Mouse (Mus musculus): ENCODE measurements around the gene Pbdc1. TPM values are rescaled to one million over a fixed set of nuclear protein-coding genes. Genes with fewer than 3 reads are reported as not detected.
"Not testable (repeated sequence)": the region's sequence is repeated elsewhere in the genome, so short reads cannot be mapped to it uniquely, and the experiment has no call there.

Gene Pbdc1
- polyA plus RNA-seq (2012; ENCODE audit: insufficient read depth, insufficient read length, missing spikeins): 11.9 and 16.7 TPM in 2 replicates

DNA sequence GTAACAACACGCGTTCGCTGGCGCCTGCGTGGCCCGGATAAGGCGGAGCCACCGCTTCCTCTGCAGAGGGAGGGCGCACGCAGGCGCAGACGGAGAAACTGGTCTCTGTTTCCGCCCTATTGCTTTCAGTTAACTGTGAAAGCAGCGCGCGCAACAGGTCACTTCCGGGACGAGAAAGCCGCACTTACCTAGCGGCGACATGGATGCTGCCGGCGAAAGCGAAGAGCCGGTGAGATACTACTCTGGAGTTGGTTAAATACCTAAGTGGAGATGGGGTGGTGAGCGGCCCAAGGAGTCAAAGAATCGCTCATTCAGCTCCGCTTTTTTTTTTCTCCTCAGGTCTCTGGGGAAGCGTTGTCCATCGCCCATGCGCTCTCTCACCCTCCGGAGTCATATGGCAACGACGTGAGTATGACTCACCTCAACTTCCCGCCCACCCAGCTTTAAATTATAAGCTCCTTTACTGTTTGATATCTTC, at the start of gene Pbdc1:
Gene Pbdc1, plus strand, starts transcription at position 142 of the 478 bp plus-strand sequence.
- Histone ChIP-seq H3K4me1 (ENCODE audit: control insufficient read depth, insufficient read depth, insufficient read length, low read length) (no peaks in the 10 kb centered on the region), H3K27ac (replicated peaks; ENCODE audit: low read depth, low read length) (no peak within 1 kb of the TSS; the same call in 1 of the 2 replicates), H3K4me3 (ENCODE audit: insufficient read depth, low read depth, low read length) (peak within 1 kb of the TSS; percentile 80)

DNA sequence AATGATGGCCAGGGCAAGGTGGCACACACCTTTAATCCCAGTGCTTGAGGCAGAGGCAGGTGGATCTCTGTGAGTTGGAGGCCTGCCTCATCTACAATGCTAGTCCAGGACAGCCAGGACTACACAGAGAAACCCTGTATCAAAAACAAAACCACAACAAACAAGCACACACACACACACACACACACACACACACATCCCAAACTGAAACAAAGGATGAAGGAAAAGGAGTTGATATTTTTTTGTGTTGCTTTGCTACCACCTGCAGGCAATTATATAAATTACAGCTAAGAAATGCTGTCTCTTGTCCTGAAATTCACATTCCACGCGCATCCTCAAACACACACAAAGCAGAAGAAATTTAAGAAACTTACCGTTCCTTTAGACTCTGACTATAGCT, 41.9 kb upstream of the Pbdc1 start:
- H3K4me1 ChIP-seq (ENCODE audit: control insufficient read depth, insufficient read depth, insufficient read length, low read length): no peaks in the 10 kb centered on the region
- H3K27ac ChIP-seq (replicated peaks; ENCODE audit: low read depth, low read length): no peak overlapping the region
- no peak overlapping the region for H3K4me3 ChIP-seq (ENCODE audit: insufficient read depth, low read depth, low read length)

DNA sequence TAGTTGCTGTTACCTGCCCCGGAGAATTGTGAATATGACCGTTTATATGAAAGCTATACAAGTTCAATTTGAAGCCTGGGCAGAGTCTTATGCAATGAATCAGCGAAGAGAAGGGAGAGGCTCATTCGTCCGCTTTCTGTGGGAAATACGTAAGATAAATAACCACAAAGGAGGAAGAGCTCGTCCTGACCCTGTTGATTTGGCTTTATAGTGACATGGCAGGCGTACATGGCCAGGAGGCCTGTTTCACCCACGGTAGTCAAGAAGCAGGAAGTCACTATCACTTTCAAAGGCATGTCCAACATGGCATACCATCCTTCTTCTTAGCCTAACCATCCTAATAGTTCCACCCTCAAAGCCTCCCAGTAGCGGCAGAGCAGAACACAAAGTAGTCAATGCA, 15.3 kb upstream of the Pbdc1 start:
- H3K27ac ChIP-seq (replicated peaks; ENCODE audit: low read depth, low read length): no peak overlapping the region
- H3K4me1 ChIP-seq (ENCODE audit: control insufficient read depth, insufficient read depth, insufficient read length, low read length): no peaks in the 10 kb centered on the region
- H3K4me3 ChIP-seq (ENCODE audit: insufficient read depth, low read depth, low read length): no peak overlapping the region

DNA sequence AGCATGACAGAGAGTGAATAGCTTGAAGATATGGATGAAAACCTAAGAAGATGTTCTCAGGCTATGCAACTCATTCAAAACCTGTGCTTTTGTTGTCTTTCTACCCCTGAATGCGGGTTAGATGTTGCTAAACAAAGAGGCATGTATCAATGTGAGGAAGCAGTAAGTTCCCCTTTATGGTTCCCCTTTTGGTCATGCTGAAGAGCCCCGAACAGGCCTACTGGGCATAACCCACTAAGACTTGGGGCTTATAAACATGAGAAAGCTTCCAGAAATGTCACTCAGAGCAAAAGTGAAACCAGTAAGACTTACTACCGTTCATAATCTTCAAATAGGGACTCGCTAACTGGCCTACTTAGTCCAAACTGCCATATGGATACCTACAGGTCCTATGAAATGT, 14.8 kb upstream of the Pbdc1 start:
- no peak overlapping the region for H3K27ac ChIP-seq (replicated peaks; ENCODE audit: low read depth, low read length)
- no peak overlapping the region for H3K4me3 ChIP-seq (ENCODE audit: insufficient read depth, low read depth, low read length)
- no peaks in the 10 kb centered on the region for H3K4me1 ChIP-seq (ENCODE audit: control insufficient read depth, insufficient read depth, insufficient read length, low read length)

DNA sequence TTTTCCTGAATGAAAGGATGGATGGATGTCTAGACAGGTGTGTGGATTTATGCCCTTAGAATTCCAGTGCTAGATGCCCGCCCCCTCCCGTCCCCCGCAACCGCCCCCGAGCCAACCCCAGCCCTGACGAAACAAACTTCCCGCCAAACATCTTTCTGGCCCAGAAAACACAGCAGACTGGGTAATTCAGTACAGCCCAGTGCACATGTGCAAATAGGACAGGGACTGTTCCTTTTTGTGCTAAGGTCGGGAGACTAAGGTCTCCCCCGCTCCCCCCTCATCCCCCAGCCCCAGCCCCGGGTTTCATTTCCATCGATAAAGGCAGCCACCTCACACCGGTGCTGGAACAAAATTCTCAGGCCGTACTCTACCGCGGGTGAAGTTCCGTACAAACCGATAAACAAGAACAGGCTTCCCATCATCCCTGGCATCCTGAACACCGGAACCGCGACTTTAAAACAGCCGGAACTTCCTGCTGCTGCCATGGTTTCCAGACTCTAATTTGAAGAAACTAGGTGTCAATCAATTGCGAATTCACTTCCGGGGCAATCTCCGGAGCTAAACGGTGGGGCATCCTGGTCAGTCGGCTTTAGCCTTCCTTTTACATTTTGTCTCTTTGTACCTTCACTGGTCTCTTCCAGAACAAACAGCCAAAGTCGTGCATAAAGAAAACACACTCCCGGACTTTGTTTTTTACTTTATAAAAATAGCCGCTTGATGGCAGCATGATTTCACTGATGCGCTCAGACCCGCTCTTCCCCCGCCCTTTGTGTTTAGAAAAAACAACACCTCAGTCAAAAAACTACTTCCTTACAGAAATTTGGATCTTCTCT, 9.7 kb upstream of the Pbdc1 start:
- Histone ChIP-seq H3K4me3 (ENCODE audit: insufficient read depth, low read depth, low read length) (peak overlapping the region; percentile 80), H3K27ac (replicated peaks; ENCODE audit: low read depth, low read length) (peak overlapping the region; percentile 71), H3K4me1 (ENCODE audit: control insufficient read depth, insufficient read depth, insufficient read length, low read length) (no peaks in the 10 kb centered on the region)

DNA sequence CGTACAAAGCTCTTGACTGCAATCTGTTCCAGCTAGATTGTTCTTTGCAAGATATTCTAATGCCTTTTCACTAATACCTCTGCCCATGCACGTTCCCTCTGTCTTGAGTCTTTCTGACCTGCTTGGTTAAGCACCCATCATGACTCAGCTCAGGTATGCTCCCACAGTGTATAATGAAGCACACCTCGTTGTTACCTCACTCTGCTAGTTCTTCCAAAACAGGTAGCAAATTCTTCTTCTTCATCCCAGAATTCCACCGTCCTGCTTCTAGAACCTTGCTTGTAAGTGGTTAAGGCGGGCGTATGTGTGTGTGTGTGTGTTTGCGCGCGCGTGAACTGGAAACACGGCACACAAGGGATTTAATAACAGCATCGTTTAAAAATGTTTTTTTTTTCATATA, 405 bp upstream of the Pbdc1 start:
- H3K4me3 ChIP-seq (ENCODE audit: insufficient read depth, low read depth, low read length): peak overlapping the region; percentile 56
- H3K4me1 ChIP-seq (ENCODE audit: control insufficient read depth, insufficient read depth, insufficient read length, low read length): no peaks in the 10 kb centered on the region
- H3K27ac ChIP-seq (replicated peaks; ENCODE audit: low read depth, low read length): no peak overlapping the region

DNA sequence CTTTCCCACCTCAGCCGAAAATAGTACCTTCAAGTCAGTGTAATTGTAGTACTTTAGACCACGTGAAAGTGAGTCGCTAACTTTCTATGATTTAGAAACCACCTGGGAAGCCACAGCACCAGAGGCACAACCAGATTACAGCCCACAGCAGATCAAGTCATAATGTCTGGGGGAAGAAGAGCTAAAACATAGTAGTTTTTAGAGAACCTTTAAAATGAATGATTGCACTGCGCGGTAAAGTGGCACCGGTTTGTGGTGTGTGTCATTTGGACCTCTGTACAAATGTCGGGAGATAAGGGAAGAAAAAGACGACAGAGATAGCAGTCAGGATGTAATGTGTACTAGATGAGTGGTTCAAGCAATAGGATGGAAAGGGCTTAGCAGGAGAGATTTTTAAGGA, 540 bp downstream of the Pbdc1 start:
- Histone ChIP-seq H3K4me1 (ENCODE audit: control insufficient read depth, insufficient read depth, insufficient read length, low read length) (no peaks in the 10 kb centered on the region), H3K27ac (replicated peaks; ENCODE audit: low read depth, low read length) (no peak overlapping the region), H3K4me3 (ENCODE audit: insufficient read depth, low read depth, low read length) (peak overlapping the region; percentile 80)

DNA sequence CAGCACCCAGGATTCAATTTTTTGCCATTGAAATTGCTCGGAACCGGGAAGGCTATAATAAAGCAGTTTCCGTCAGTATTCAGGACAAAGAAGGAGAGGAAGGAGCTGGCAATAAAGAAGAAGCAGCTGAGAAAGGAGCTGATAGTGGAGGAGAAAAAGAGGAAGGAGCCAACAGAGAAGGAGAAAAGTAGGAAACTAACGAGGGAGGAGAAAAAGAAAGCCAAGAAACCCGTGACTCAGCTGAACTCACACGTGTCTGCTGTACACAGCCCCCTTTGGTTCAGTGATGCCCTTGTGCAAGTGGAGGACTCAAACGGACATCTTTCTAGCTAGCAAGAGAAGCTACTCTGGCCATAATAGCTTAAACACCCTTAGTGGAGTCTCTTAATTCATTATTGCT, 3.5 kb downstream of the Pbdc1 start:
- H3K4me3 ChIP-seq (ENCODE audit: insufficient read depth, low read depth, low read length); H3K27ac ChIP-seq (replicated peaks; ENCODE audit: low read depth, low read length); H3K4me1 ChIP-seq (ENCODE audit: control insufficient read depth, insufficient read depth, insufficient read length, low read length): not testable (repeated sequence)

DNA sequence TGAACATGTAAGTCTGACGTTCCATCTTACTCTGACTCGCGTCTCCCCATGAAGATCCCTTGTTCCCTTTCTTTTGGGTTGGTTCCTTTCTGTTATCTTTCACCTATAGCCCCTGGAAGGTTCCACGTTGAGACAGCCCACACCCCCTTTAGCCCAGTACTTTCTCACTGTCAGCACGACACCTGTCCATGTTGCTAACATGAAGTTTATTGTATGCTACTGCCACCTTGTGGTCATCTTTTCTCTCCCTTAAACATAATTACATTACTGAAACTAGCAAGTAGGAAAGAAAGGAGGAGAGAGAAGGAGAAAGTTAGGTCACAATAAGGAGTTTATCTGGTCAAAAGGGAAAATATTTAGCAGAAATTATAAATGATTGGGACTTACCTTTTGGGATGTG, 24.6 kb downstream of the Pbdc1 start:
- Histone ChIP-seq H3K4me3 (ENCODE audit: insufficient read depth, low read depth, low read length) (no peak overlapping the region), H3K27ac (replicated peaks; ENCODE audit: low read depth, low read length) (no peak overlapping the region), H3K4me1 (ENCODE audit: control insufficient read depth, insufficient read depth, insufficient read length, low read length) (no peaks in the 10 kb centered on the region)

DNA sequence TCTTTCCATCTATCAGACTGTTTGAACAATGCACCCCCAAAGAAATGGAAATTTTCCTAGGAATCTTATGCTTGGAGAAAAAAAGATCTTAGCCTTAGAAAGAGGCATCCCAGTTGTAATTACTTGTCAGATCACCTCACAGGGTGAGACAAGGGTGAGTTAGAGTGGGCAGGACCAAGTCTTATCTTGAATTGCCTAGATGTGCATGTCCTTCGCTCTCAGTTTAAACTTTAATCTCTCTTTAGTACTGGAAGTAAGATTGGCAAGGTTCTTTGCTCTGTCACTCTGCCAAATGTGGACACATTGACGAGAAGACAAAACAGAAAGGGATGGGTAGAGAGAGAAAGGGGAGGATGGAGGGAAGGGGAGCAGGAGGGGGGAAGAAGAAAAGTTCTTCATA, 35.4 kb downstream of the Pbdc1 start:
- H3K27ac ChIP-seq (replicated peaks; ENCODE audit: low read depth, low read length): no peak overlapping the region
- no peak overlapping the region for H3K4me3 ChIP-seq (ENCODE audit: insufficient read depth, low read depth, low read length)
- H3K4me1 ChIP-seq (ENCODE audit: control insufficient read depth, insufficient read depth, insufficient read length, low read length): no peaks in the 10 kb centered on the region

DNA sequence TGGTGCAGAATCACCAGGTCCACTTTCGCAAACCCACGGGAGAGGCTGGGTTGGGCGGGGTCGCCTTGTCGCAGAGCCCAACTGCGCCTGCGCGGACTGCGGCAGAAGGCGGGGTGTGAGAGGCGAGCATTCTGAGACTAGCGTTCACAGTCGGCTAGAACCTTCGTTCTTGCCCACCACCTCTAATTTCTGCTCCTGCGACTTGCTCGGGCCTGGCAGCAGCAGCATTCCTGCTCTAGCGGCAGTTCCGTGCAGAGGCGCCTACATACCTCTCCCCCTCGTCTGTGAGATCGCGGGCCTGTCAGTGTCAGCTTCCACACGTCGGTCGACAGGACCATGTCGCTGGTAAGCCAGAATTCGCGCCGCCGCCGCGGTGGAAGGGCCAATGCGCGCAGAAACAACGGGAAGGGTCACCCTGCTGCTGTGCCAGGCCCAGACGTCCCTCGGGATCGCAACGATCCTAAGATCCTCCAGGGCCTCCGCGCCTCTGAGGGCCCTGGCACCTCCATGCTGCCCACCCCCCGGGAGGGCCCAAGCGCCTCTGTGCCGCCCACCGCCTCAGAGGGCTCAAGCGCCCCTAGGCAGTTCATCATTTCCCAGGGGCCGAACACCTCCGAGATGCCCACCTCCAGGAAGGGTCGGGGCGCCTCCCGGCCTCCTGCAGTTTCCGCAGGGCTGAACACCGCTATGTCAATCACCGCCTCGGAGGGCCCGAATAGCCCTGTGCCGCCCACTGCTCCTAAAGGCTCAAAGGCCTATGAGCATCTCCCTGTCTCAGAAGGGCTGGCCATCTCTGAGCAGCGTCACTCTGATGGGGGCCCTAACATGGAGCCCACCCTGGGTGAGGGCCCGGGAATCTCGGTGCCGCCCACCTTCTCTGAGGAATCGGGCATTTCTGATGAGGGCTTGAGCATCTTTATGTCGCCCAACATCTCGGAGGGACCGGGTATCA, 41.0 kb downstream of the Pbdc1 start, which contains the start of gene Magee1:
Gene Magee1, plus strand, starts transcription at position 104 of the 952 bp plus-strand sequence.
- Histone ChIP-seq H3K4me1 (ENCODE audit: control insufficient read depth, insufficient read depth, insufficient read length, low read length) (no peaks in the 10 kb centered on the region), H3K4me3 (ENCODE audit: insufficient read depth, low read depth, low read length) (peak within 1 kb of the TSS; percentile 74), H3K27ac (replicated peaks; ENCODE audit: low read depth, low read length) (no peak within 1 kb of the TSS)

DNA sequence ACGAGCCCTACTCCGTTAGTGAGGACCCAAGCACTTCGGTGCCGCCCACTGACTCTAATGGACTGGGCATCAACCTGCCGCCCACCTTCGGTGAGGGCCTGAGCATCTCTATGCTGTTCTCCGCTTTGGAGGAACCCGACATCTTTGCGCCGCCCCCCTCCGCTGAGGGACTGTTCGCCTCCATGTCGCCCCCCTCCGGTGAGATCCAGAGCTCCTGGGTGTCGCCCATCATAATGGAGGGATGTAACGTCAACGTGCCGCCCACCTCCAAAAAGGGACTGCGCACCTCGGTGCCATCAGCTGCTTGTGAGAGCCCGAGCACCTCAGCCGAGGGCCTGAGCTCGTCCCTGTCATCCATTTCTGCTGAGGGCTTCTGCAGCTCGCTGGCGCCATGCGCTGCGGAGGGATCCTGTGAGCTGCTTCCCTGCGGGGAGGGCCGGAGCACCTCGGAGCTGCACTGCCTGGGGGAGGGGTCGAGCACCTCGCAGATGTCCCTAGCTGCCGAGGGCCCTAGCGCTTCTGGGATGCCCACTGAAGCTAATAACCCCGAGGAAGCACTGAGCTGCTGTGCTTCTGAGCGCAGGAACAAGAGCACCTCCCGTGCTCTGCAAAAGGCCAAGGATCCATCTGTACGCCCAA, 41.8 kb downstream of the Pbdc1 start:
- Histone ChIP-seq H3K27ac (replicated peaks; ENCODE audit: low read depth, low read length) (no peak overlapping the region), H3K4me1 (ENCODE audit: control insufficient read depth, insufficient read depth, insufficient read length, low read length) (no peaks in the 10 kb centered on the region), H3K4me3 (ENCODE audit: insufficient read depth, low read depth, low read length) (peak overlapping the region; percentile 74)

DNA sequence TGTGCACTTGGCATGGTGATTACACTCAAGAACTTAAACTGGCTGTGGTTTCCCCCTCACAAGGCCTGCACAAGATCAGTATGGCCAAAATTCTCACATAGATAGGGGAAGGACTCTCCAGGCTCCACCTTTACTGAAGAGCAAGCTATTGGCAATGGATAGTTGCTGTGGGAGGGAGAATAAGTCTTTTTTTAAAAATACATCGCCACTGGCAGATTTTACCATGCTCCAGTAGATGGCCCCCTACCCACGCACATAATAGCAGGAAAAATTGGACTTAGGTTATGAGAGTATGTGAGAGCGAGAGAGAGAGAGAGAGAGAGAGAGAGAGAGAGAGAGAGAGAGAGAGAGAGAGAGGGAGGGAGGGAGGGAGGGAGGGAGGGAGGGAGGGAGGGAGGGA, 45.3 kb downstream of the Pbdc1 start:
- no peaks in the 10 kb centered on the region for H3K4me1 ChIP-seq (ENCODE audit: control insufficient read depth, insufficient read depth, insufficient read length, low read length)
- no peak overlapping the region for H3K27ac ChIP-seq (replicated peaks; ENCODE audit: low read depth, low read length)

DNA sequence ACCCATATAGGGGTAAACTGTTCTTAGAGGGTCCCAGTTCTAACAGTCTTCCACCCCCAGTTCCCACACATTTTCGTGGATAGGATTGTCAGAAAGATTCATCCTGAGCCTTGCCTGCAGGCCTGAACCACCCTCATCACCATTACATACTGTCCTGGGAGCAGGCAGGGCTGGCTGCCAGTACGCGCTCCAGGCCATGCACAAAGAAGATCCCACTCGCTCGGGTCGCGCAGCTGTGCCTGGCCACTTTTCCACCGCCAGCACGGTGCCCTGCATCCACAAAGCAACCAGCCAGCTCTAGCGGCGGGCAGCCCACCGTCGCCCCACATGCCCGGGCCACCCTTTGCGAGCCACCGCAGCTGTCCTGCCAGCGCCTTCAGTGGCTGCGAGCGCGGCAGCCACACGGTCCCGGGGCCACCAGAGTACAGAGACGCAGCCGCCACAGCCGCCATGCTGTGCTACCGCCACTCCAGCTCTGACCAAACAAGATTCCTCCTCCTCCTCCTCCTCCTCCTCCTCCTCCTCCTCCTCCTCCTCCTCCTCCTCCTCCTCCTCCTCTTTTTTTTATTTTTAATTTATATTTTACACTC, 72.4 kb downstream of the Pbdc1 start:
- Histone ChIP-seq H3K4me1 (ENCODE audit: control insufficient read depth, insufficient read depth, insufficient read length, low read length) (no peaks in the 10 kb centered on the region), H3K4me3 (ENCODE audit: insufficient read depth, low read depth, low read length) (no peak overlapping the region), H3K27ac (replicated peaks; ENCODE audit: low read depth, low read length) (no peak overlapping the region)

More for the DNA sequence above, 45.3 kb downstream of the Pbdc1 start:
- H3K4me3 ChIP-seq (ENCODE audit: insufficient read depth, low read depth, low read length): no peak overlapping the region
